Mouse (Mus musculus): ENCODE data around the gene Col9a3.

The Col9a3 gene

GRCm38 (mm10) chr2:180641576-180642554 lies 44.3 kb downstream of the Col9a3 start:
- no peak for DNase-seq (ENCODE audit: low spot score in 2 of 2)

DNA sequence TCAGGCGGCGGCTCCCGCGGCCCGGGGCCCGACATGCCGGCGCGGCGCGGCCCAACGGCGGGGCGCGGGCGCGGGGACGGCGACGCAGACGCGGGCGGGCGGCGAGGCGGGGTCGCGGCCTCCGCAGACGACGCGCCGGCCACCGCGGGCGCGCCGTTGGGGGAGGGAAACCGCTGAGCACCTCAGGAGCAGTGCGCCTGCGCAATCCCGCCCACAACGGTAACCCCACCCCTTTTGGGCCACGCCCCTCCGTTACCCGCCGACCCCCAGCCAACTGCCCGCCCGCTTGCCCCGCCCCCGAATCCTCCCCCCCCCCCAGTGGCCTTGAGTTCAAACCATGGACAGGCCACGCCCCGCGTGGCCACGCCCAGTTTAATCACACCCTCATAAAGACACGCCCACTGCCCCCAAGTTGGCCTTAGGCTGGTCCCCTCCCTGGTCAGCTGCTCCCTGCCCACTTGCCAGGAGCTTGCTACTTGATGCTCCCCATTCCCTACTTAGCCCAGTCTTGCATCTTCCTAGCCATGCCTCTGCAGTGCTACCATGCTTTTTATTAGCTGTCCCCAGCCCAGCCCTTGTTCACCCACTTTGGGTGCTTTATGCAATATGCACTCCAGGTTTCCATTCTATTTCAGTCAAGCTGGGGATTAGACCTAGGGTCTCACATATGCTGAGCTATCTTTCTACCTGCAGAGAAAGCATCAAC lies 45.1 kb downstream of the Col9a3 start, which contains the start of gene Tcfl5:
Gene Tcfl5, minus strand, starts transcription at position 154 of the 706 bp plus-strand sequence.
- DNase-seq (ENCODE audit: low spot score in 2 of 2), result no peak

DNA sequence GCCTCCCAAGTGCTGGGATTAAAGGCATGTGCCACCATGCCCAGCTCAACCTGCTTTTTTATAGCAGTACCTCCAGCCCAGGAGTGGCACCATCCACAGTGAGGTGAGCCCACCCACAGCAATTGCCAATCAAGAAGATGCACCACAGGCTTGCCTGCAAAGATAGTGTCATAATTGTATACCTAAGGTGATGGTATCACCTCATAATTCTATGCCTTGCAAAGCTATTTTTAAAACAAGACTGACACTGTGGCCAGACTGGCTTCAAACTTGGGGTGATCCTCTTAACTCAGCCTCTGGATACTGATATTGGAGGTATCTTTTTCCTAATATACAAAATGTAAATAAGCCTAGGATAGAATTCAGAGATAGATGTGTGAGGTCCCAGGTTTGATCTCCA lies 46.0 kb downstream of the Col9a3 start:
- no peak for DNase-seq (ENCODE audit: low spot score in 2 of 2)

- DNase-seq (ENCODE audit: low spot score in 2 of 2), result no peak
Measured at GRCm38 (mm10) chr2:180646841-180647240, 49.3 kb downstream of the Col9a3 start.

DNA sequence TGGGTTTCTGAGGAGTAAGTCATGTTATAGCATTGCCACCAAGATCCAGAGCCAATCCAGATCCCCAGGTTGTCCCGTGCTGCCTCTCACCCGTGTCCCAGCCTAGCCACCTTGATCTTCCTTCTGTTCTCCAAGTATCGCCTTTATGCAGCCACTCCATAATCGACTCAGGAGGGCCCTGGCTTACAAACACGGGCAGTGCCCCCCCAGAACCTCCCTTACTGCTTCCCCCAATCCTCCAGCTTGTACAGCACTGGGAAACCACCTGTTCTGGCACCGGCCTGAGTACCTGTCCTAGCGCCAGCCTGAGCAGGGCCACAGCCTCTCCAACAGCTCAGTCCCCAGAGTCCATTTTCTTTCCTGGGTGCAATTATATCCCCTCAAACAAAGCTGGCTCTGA lies 57.1 kb downstream of the Col9a3 start:
- DNase-seq (ENCODE audit: low spot score in 2 of 2), result no peak

GRCm38 (mm10) chr2:180655150-180655549 lies 57.6 kb downstream of the Col9a3 start:
- no peak for DNase-seq (ENCODE audit: low spot score in 2 of 2)

GRCm38 (mm10) chr2:180657394-180658013 lies 59.9 kb downstream of the Col9a3 start:
- DNase-seq (ENCODE audit: low spot score in 2 of 2), result peak; percentile 39 to 59

DNA sequence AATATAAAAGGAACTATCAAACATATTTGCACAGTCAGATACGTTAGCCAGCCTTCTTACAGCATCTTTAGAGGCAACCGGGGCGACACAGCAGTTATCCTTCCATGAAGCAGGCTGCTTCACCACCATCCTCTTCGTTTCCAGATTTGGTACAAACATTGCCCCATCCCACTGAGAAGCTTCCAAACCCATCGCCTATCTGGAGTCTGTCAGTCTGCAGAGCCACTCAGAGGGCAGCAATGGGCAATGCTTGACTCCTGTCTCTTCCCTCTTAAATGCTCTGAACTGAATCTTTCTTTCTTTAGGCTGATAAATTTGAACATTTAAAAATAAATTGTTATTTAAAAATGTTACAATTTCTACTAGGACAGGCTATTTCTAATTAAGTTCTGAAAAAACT lies 60.8 kb downstream of the Col9a3 start:
- no peak for DNase-seq (ENCODE audit: low spot score in 2 of 2)

DNA sequence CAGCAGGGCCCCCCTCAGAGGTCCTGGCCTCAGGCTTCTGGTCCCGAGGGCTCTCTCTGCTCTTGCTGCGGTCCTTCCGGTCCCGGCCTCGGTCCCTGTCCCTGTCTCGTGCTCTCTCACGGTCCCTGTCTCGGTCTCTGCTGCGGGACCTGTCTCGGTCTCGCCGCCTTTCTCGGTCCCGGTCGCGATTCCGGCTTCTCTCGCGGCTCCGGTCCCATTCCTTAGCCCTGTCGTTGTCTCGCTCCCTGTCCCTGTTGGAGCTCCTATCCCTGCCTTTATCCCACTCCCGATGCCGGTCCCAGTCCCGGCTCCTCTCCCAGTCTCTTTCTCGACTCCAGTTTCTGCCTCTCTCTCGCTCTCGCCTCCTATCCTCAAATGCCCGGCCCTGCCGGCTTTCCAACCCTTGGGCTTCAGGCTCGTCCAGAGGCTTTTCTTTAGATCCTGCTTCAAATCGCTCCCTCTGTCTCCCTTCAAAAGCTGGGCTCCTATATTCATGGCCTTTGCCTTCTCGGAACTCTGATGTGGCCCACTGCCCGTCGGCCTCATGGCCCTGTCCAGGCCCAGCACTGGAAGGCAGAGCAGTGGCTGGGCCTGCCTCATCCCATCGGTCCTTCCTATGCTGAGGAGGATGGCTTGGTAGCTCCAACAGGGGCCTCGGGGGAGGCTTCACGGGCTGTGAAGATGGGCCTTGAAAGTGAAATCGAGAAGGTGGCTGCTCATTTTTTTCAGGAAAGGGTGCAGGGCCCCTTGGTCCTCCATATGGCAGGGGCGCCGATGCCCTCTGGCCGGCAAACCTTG lies 62.0 kb downstream of the Col9a3 start:
- no peak for DNase-seq (ENCODE audit: low spot score in 2 of 2)

DNA sequence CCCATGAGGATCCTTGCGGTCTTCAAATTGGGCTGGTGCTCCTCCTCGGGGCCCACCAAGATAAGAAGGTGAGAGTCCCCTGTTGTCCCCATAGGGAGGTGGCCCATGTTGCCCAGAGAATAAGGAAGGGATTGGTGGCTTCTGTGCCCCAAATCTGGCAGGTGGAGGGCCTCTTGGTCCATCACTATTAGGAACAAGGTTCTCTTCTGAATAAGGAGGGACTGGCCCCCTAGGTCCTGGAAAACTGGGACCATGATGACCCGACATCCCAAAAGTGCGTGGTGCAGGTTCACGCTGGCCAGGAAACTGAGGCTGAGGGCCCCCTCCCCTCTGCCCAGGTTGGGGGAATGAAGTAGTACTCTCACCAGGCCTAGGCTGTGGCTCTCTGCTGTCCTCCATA lies 62.9 kb downstream of the Col9a3 start:
- no peak for DNase-seq (ENCODE audit: low spot score in 2 of 2)

DNA sequence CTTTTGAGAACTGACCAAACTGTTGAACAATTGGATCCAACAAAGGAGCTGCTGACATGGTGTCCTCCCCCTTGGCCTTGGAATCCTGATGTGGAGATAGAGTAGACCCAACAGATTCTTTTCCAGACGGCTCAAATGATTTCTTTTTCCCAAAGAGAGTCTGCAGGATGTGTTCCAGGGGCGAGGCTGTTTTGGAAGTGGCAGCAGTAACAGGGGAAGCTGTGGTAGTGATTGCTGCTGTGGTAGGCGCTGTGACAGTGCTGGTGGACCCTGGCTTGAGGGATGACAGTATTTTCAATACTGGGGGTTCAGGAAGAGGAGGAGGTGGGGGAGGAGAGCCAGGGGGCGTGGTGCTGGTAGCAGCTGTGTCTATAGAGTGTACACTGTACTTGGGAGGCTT lies 64.4 kb downstream of the Col9a3 start:
- DNase-seq (ENCODE audit: low spot score in 2 of 2), result no peak

Data from urinary bladder, postnatal 36 days (tissue).